Mouse (Mus musculus) neural tube, embryonic 12.5 days (tissue): Measurements from ENCODE around the gene Serpinb1a. TPM values are rescaled to one million over a fixed set of nuclear protein-coding genes. Genes with fewer than 3 reads are reported as not detected.

Source experiments
- ATAC-seq: fragments of 200-750 bp; cut with Nextera tagmentation; 2 replicates; pipeline ENCODE4 v1.8.0; 2017; ENCODE audit warnings: low read depth, mild to moderate bottlenecking, moderate TSS enrichment, moderate library complexity; ENCODE audit not compliant: low FRiP score
- H3K27ac ChIP-seq: fragments of 300-500 bp; sonication (generic); 2 replicates; pipeline ENCODE4 v1.5.1; 2016
- H3K27me3 ChIP-seq: fragments of 300-500 bp; sonication (generic); replicated peaks from 2 replicates; pipeline ENCODE4 v1.6.1; 2016; ENCODE audit warnings: mild to moderate bottlenecking
- H3K36me3 ChIP-seq: fragments of 300-500 bp; sonication (generic); 2 replicates; pipeline ENCODE4 v1.6.1; 2016; ENCODE audit warnings: mild to moderate bottlenecking
- H3K4me1 ChIP-seq: fragments of 300-500 bp; sonication (generic); 2 replicates; pipeline ENCODE4 v1.6.1; 2016
- H3K4me2 ChIP-seq: fragments of 300-500 bp; sonication (generic); replicated peaks from 2 replicates; pipeline ENCODE4 v1.6.1; 2016; ENCODE audit warnings: mild to moderate bottlenecking
- H3K4me3 ChIP-seq: fragments of 300-500 bp; sonication (generic); 2 replicates; pipeline ENCODE4 v1.5.1; 2016
- H3K9ac ChIP-seq: fragments of 300-500 bp; sonication (generic); 2 replicates; pipeline ENCODE4 v1.6.1; 2016; ENCODE audit warnings: mild to moderate bottlenecking
- H3K9me3 ChIP-seq: fragments of 300-500 bp; sonication (generic); 2 replicates; pipeline ENCODE4 v1.6.1; 2016; ENCODE audit warnings: mild to moderate bottlenecking
- WGBS: fragments of 180-500 bp; shearing (Covaris S2); methylation state at CpG from one replicate; pipeline ENCODE4 v1.1.7; 2016; 5-methylcytosine and 5-hydroxymethylcytosine counted together
- polyA plus RNA-seq: library from polyadenylated mRNA; unstranded; fragments of >200 nt; fragmentation: Nextera tagmentation; extraction: Ambion mirVana; gene quantifications from 2 replicates; pipeline ENCODE4 v1.2.1, GENCODE M21; 2016

The Serpinb1a gene
- polyA plus RNA-seq, 1 experiment from 2014 or later = 2.3 TPM

- Histone ChIP-seq H3K9ac (no peak overlapping the region), H3K4me1 (no peaks in the 10 kb centered on the region), H3K9me3 (no peaks in the 10 kb centered on the region), H3K4me3 (no peak overlapping the region), H3K27me3 (no peaks in the 10 kb centered on the region), H3K4me2 (no peak overlapping the region), H3K27ac (no peak overlapping the region), H3K36me3 (no peaks in the 10 kb centered on the region)
- ATAC-seq = no peak
Measured at GRCm38 (mm10) chr13:32863456-32863855, 12.5 kb upstream of the Serpinb1a start.

- Histone ChIP-seq H3K4me3 (no peak overlapping the region), H3K36me3 (no peaks in the 10 kb centered on the region), H3K4me1 (no peaks in the 10 kb centered on the region), H3K27ac (no peak overlapping the region), H3K9me3 (no peaks in the 10 kb centered on the region), H3K27me3 (no peaks in the 10 kb centered on the region), H3K9ac (no peak overlapping the region), H3K4me2 (no peak overlapping the region)
- ATAC-seq = no peak
- 89% methylated on average over 3 of the region's 3 CpGs for WGBS
Measured at GRCm38 (mm10) chr13:32860821-32861220, 9.8 kb upstream of the Serpinb1a start.

GRCm38 (mm10) chr13:32853073-32853472 lies 2.1 kb upstream of the Serpinb1a start:
- H3K4me2 ChIP-seq = no peak overlapping the region
- H3K9ac ChIP-seq = no peak overlapping the region
- 69% methylated on average over 2 of the region's 2 CpGs for WGBS
- no peak overlapping the region for H3K4me3 ChIP-seq
- H3K9me3 ChIP-seq = no peaks in the 10 kb centered on the region
- H3K27me3 ChIP-seq = no peaks in the 10 kb centered on the region
- no peaks in the 10 kb centered on the region for H3K4me1 ChIP-seq
- H3K27ac ChIP-seq = no peak overlapping the region
- no peak for ATAC-seq
- no peaks in the 10 kb centered on the region for H3K36me3 ChIP-seq

GRCm38 (mm10) chr13:32852539-32852938 lies 1.6 kb upstream of the Serpinb1a start:
- no peaks in the 10 kb centered on the region for H3K9me3 ChIP-seq
- no peaks in the 10 kb centered on the region for H3K4me1 ChIP-seq
- H3K9ac ChIP-seq = no peak overlapping the region
- whole genome bisulfite sequencing = 96% methylated on average over 4 of the region's 4 CpGs
- H3K27me3 ChIP-seq = no peaks in the 10 kb centered on the region
- H3K36me3 ChIP-seq = no peaks in the 10 kb centered on the region
- ATAC-seq = no peak
- no peak overlapping the region for H3K27ac ChIP-seq
- H3K4me3 ChIP-seq = no peak overlapping the region
- H3K4me2 ChIP-seq = no peak overlapping the region

GRCm38 (mm10) chr13:32851967-32852366 lies 982 bp upstream of the Serpinb1a start:
- H3K9me3 ChIP-seq = no peaks in the 10 kb centered on the region
- H3K4me1 ChIP-seq = no peaks in the 10 kb centered on the region
- no peak overlapping the region for H3K4me2 ChIP-seq
- no peak overlapping the region for H3K9ac ChIP-seq
- WGBS = 13% methylated on average over 7 of the region's 7 CpGs
- ATAC-seq = peak; percentile 82
- H3K36me3 ChIP-seq = no peaks in the 10 kb centered on the region
- no peaks in the 10 kb centered on the region for H3K27me3 ChIP-seq
- no peak overlapping the region for H3K4me3 ChIP-seq
- H3K27ac ChIP-seq = no peak overlapping the region

GRCm38 (mm10) chr13:32850156-32850555 lies 829 bp downstream of the Serpinb1a start:
- Histone ChIP-seq H3K27me3 (no peaks in the 10 kb centered on the region), H3K4me1 (no peaks in the 10 kb centered on the region), H3K36me3 (no peaks in the 10 kb centered on the region), H3K9me3 (no peaks in the 10 kb centered on the region), H3K27ac (no peak overlapping the region), H3K9ac (no peak overlapping the region), H3K4me3 (no peak overlapping the region), H3K4me2 (no peak overlapping the region)
- ATAC-seq = no peak
- 95% methylated on average over 1 of the region's 1 CpGs for WGBS

GRCm38 (mm10) chr13:32849531-32850123 lies 1.4 kb downstream of the Serpinb1a start:
- H3K9ac ChIP-seq = no peak overlapping the region
- ATAC-seq = no peak
- H3K27ac ChIP-seq = no peak overlapping the region
- no peaks in the 10 kb centered on the region for H3K36me3 ChIP-seq
- no peaks in the 10 kb centered on the region for H3K4me1 ChIP-seq
- no peak overlapping the region for H3K4me2 ChIP-seq
- no peaks in the 10 kb centered on the region for H3K9me3 ChIP-seq
- no peak overlapping the region for H3K4me3 ChIP-seq
- no peaks in the 10 kb centered on the region for H3K27me3 ChIP-seq

- H3K4me1 ChIP-seq = no peaks in the 10 kb centered on the region
- no peaks in the 10 kb centered on the region for H3K9me3 ChIP-seq
- no peak overlapping the region for H3K9ac ChIP-seq
- no peak for ATAC-seq
- no peak overlapping the region for H3K27ac ChIP-seq
- WGBS = 45% methylated on average over 4 of the region's 4 CpGs
- no peaks in the 10 kb centered on the region for H3K36me3 ChIP-seq
- H3K4me3 ChIP-seq = no peak overlapping the region
- H3K27me3 ChIP-seq = no peaks in the 10 kb centered on the region
- no peak overlapping the region for H3K4me2 ChIP-seq
Measured at GRCm38 (mm10) chr13:32849092-32849491, 1.9 kb downstream of the Serpinb1a start.

GRCm38 (mm10) chr13:32846221-32846620 lies 4.8 kb downstream of the Serpinb1a start:
- H3K4me2 ChIP-seq = no peak overlapping the region
- no peak for ATAC-seq
- H3K4me1 ChIP-seq = no peaks in the 10 kb centered on the region
- no peaks in the 10 kb centered on the region for H3K36me3 ChIP-seq
- H3K9ac ChIP-seq = no peak overlapping the region
- no peaks in the 10 kb centered on the region for H3K9me3 ChIP-seq
- no peak overlapping the region for H3K27ac ChIP-seq
- H3K4me3 ChIP-seq = no peak overlapping the region
- H3K27me3 ChIP-seq = no peaks in the 10 kb centered on the region

- Histone ChIP-seq H3K36me3 (no peaks in the 10 kb centered on the region), H3K27ac (no peak overlapping the region)
- 88% methylated on average over 3 of the region's 3 CpGs for WGBS
Measured at GRCm38 (mm10) chr13:32841349-32841748, 9.6 kb downstream of the Serpinb1a start.

GRCm38 (mm10) chr13:32839314-32839713 lies 11.7 kb downstream of the Serpinb1a start:
- Histone ChIP-seq H3K4me1 (no peaks in the 10 kb centered on the region), H3K4me3 (no peak overlapping the region), H3K27me3 (no peaks in the 10 kb centered on the region), H3K9ac (no peak overlapping the region), H3K36me3 (no peaks in the 10 kb centered on the region), H3K9me3 (no peaks in the 10 kb centered on the region), H3K4me2 (no peak overlapping the region), H3K27ac (no peak overlapping the region)
- WGBS = 59% methylated on average over 1 of the region's 1 CpGs
- no peak for ATAC-seq

More at GRCm38 (mm10) chr13:32841349-32841748, 9.6 kb downstream of the Serpinb1a start:
- H3K9me3 ChIP-seq = no peaks in the 10 kb centered on the region
- H3K4me3 ChIP-seq = no peak overlapping the region
- no peaks in the 10 kb centered on the region for H3K27me3 ChIP-seq
- no peak for ATAC-seq
- H3K4me1 ChIP-seq = no peaks in the 10 kb centered on the region
- H3K9ac ChIP-seq = no peak overlapping the region
- H3K4me2 ChIP-seq = no peak overlapping the region

- Histone ChIP-seq H3K27me3 (no peaks in the 10 kb centered on the region), H3K9ac (no peak overlapping the region), H3K27ac (no peak overlapping the region), H3K4me2 (no peak overlapping the region), H3K4me3 (no peak overlapping the region), H3K4me1 (no peaks in the 10 kb centered on the region), H3K36me3 (no peaks in the 10 kb centered on the region), H3K9me3 (no peaks in the 10 kb centered on the region)
- WGBS = 94% methylated on average over 5 of the region's 5 CpGs
- ATAC-seq = no peak
Measured at GRCm38 (mm10) chr13:32834513-32834912, 16.5 kb downstream of the Serpinb1a start.

- H3K4me1 ChIP-seq = no peaks in the 10 kb centered on the region
- H3K4me2 ChIP-seq = no peak overlapping the region
- ATAC-seq = no peak
- H3K27ac ChIP-seq = no peak overlapping the region
- H3K9ac ChIP-seq = no peak overlapping the region
- H3K27me3 ChIP-seq = no peaks in the 10 kb centered on the region
- no peaks in the 10 kb centered on the region for H3K36me3 ChIP-seq
- 74% methylated on average over 6 of the region's 6 CpGs for WGBS
- H3K4me3 ChIP-seq = no peak overlapping the region
- H3K9me3 ChIP-seq = no peaks in the 10 kb centered on the region
Measured at GRCm38 (mm10) chr13:32833237-32833636, 17.7 kb downstream of the Serpinb1a start.
